Mouse (Mus musculus): ENCODE results near the gene Zfp160.

GRCm38 (mm10) chr17:20993716-20994115 lies 15.0 kb upstream of the Zfp160 start:
- no peak for TF ChIP-seq POLR2AphosphoS5 (IDR thresholded peaks at IDR 0.05; ENCODE audit: insufficient replicate concordance, low read depth, low read length)
- no peak for TF ChIP-seq CTCF (IDR thresholded peaks at IDR 0.05; ENCODE audit: low read depth, low read length)
- no peak for TF ChIP-seq GATA1 (IDR thresholded peaks at IDR 0.05; ENCODE audit: borderline replicate concordance, low read length)
- TF ChIP-seq TAL1 (conservative IDR thresholded peaks at IDR 0.05; ENCODE audit: low read depth, low read length): no peak

Measured in G1E (cell line).